Mouse (Mus musculus) adrenal gland, adult 18-20 months (tissue): Measurements from ENCODE around the gene Alg13. TPM values are rescaled to one million over a fixed set of nuclear protein-coding genes. Genes with fewer than 3 reads are reported as not detected.

ENCODE experiments used
- DNase-seq, 2 experiments: peaks; one replicate each; pipeline ENCODE4 v3.0.0; 2021 to 2022; ENCODE audit warnings: low spot score in 2 of 2
- long read RNA-seq, 2 experiments: library from polyadenylated mRNA; stranded (forward); transcript quantifications; one replicate each; pipeline ENCODE4 v2.0.0; 2021
- total RNA-seq, 2 experiments: library from RNA; stranded (reverse); gene quantifications; 1 replicate in 1 of 2; 2 replicates in 1 of 2; pipeline ENCODE4 v1.2.3; 2021

Gene Alg13
- total RNA-seq = 1 to 10 TPM; 8.7 TPM
- long read RNA-seq, experiment 1, full-length matches to known transcripts = 2 of 4 reads
- long read RNA-seq, experiment 1, partial matches to known transcripts = 0 of 4 reads
- long read RNA-seq, experiment 1, other reads (novel, unspliced or antisense) = 2 of 4 reads
- long read RNA-seq, experiment 2, partial matches to known transcripts = 0 of 5 reads
- long read RNA-seq, experiment 2, other reads (novel, unspliced or antisense) = 1 of 5 reads

DNA sequence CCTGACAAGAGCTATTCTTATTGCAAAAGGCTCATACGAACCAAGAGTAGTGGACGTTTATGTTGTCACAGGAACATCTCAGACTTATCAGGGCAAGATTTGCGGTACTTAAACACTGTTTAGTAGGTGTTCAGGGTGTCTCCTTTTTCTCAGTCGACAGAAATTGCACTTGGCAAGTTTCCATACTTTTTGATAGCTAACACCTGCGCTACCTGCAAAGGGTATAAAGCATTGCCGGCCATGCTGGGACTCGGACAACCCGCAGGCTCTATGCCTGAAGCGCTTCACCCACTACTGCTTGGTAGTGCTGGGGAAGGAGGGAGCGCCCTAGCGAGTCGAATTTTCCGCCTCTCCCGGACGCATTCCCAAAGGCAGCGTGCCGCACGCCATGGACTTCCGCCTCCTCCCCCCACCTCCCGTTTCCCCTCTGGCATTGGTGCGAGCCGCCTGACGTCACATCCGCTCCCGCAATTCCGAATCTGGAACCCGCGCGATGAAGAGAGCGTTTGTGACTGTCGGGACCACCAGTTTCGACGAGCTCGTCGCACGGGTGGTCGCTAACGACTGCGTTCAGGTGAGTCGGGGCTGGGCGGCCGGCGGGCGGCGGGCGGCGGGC is at the start of gene Alg13:
Gene Alg13 (plus strand): TSS at position 257 of the 616 bp plus-strand sequence.
- peak; percentile 64 to 67 for DNase-seq

DNA sequence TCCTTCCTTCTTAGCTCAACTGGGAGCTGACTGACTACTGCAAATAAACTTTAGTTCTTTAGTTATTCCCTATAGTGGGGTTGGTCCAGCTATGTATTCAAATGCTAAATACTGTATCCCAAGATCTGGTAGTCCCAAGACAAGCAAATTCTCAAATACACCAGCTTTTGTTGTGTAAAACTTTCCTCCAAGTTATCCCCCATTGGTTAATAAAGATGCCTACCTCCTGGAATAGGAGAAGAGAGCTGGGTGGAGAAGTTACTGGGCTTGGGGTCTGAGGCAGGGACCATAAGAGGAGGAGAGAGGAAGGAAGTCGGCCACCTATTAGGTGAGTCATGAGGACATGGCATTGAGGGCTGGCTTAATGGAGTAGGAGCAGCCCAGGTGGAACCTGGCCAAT is 49.0 kb upstream of the Alg13 start:
- no peak for DNase-seq

DNA sequence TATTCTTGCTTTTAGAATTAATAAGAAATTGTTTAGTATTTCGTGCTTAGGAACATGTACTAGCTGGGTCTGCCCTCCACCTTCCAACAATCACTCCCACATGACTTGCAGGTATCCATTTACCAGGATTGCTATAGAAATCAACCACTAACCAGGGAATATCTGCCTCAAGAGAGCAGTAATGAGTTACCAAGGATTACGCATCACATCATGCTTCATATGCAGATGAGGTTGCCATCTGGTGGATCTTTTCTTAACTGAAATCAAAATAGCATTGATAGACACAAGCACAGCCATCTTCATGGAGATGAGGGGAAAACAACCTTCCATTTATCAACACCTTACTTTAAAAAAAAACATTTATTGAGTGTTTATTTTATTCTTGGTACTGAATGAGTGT is 16.1 kb upstream of the Alg13 start:
- no peak for DNase-seq

GRCm38 (mm10) chrX:144305659-144306058 is 11.9 kb upstream of the Alg13 start:
- DNase-seq = no peak

GRCm38 (mm10) chrX:144314041-144314440 is 3.6 kb upstream of the Alg13 start:
- DNase-seq = no peak

GRCm38 (mm10) chrX:144315028-144315427 is 2.6 kb upstream of the Alg13 start:
- DNase-seq = no peak

DNA sequence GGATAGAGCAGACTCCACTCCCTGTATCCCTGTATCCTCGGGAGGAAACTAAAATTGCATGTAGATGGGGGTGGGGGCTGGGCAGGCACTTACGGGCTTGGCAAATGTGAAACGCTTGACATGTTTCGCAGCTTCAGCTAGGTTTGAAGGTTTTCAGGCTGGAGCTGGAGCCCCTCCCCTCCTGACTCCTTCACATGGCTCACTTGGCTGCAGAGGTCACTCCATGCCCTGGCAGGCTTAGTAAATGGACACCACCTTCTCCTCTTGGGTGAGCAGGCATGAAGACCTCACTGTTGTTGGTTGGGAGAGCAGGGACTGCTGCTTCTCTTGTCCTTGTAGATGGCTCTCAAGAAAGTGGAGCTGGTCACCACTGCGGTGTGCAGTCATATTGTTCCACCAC is 1.6 kb upstream of the Alg13 start:
- no peak for DNase-seq

DNA sequence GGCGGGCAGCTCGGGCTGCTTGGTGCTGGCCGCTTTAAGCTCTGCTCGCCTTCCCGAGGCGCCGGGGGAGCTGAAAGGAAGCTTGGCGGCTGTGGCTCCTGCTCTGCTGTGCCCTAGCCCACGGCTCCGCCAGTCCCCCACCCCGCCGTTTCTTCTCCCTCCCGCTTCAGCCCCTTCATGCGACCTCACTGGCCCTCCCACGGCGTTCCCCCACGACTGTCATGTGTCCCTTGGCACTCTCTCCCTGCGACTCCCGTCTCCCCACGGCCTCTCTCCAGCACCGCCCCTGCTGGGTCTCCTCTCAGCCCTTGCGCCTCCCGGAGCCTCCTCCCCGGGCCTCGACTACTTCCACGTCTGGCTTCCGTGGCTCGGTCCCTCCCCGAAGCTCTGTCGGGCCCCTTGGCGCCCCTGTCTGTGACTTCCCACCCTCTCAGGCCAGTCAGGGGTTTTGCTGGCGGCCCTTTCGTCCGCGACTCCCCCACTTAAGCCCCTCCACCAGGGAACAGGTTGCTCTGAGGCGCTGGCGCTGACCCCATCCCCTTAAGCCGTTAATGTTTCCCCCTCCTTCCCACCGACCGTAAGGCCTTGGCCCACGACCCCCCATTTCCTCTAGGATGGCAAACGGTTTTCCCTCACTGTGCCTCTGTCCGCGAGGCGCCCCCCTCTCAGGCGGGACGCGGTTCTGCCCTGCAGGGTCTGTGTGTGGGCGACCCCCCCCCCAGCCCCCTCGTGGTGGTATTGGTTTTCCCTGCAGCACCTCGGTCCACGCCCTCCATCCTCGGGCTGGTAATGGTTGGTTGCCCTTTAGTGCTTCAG is 768 bp downstream of the Alg13 start:
- peak; percentile 13 to 22 for DNase-seq

DNA sequence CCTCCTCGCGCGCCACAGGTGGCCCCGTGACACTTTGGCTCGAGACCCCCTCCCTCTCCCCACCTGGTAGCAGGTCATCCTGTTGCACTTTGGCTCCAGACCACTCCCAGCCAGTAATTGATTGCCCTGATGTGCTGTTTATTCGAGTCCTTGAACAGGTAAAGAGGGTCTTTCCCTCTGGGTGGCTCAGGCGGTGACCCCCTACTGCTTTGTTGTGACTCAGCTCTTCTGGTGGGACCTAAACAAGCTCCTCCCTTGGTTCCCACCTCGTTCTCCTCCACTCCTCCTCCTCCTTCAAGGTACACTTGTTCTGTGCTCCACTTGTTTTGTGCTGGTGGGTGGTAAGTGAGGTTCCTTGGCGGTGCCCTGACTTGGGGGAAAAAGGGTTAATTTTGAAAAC is 1.8 kb downstream of the Alg13 start:
- no peak for DNase-seq

- no peak for DNase-seq
Observed at GRCm38 (mm10) chrX:144325375-144325774, 7.8 kb downstream of the Alg13 start.

DNA sequence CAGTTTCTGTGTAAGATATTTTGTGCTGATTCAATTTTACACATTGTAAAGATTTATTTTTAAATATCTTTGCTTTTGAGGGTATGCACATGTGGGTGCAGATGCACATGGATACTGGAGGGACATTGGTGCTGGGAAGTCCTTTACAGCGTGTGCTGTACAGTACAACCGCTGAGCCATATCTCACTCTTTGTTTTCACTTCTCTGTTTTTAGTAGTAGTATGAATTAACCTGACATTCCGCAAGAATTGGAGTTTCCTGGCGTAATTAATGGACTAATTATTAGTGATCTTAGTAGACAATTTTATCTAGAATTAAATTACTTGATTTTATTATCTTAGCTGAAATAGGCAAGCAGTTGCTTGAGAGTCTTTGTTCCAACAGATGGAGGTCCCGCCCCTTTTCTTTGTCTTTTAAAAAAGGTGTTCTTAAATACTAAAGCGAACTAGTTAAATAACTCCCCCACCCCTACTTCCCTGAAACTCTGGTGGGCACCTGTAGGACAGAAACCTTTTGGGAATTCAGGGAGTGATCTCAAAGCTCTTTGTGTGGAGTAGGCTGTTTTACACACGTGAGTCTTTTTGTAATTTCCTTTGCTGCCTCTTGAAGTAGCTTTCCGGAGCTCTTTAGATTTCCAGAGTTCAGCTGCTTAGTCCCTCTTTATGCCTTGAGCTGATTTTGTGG is 17.9 kb downstream of the Alg13 start:
- DNase-seq = no peak

DNA sequence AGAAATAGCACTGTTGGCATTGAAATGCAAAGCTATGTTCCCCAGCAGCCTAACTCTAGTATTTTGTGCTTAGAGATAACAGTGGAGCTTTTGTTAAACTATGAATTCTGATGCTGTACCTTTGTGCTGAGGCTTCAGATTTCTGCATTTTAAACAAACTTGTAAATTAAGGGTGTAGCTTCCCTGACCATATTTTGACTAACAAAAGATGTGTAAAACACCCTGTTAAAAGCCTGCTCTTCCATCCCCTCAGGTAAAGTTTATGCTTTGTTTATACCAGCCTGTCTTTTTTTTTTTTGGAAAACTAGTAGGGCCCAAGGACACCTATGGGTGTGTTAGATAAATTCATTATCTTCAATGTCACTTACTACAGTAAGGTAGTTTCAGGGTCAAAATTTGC is 20.3 kb downstream of the Alg13 start:
- DNase-seq = no peak

DNA sequence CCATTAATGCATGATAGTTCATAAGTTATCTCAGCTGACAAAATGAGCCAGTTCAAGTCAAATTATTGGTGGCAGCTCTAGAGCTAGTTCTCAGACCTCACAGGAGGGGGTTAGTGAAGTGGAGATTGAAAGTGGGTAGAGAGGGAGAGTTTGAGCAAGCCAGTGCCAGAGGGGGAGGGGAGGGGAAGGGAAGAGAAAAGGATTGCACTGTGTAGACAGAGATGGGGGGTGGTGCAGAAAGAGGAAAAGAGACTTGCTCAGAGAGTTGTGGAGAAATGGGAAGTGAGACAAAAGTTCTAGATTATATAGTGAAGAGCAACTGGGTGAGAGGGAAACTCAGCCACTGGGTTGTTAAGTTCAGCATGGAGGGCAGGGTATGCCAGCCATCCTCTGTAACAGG is 20.8 kb downstream of the Alg13 start:
- no peak for DNase-seq

GRCm38 (mm10) chrX:144374196-144374595 is 56.6 kb downstream of the Alg13 start:
- no peak for DNase-seq

GRCm38 (mm10) chrX:144403526-144403925 is 85.9 kb downstream of the Alg13 start:
- peak; percentile 31 to 43 for DNase-seq

GRCm38 (mm10) chrX:144408036-144408435 is 90.4 kb downstream of the Alg13 start:
- DNase-seq = no peak

DNA sequence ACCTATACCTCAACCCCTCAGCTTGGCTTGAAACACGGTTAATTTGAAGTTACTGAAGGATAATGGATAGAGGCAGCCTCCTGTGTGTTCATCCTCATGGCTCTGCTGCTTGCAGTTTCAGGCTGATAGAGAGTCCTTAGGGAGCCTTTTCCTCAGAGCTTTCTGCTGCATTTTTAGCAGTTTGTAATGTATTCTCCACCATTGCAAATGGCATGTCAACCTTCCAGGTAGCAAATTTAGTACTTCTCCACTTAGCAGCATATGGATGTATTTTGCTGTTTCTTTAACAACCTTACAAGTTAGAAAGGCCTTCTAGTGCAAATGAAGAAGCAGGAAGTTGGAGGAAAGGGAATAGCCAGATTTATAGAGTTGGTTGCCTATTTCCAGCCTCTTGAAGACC is 102.7 kb downstream of the Alg13 start:
- no peak for DNase-seq

DNA sequence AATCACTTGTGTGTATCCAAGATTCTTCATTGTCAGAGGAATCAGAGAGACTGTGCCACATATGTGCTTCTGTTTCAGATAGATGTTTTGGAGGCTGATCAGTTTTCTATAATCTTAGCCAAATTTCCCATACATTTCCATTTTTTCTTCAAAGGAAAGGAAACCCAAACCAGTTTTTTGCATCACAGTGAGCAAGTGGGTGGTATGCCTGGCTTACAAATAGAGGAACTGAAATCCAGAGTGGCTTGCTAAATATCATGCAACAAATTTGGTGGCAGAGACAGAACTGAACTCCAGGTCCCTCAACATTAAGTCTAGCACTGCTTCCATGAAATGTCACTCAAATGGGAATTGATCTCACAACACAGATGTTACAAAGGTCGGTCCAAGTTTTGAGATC is 103.5 kb downstream of the Alg13 start:
- DNase-seq = no peak

DNA sequence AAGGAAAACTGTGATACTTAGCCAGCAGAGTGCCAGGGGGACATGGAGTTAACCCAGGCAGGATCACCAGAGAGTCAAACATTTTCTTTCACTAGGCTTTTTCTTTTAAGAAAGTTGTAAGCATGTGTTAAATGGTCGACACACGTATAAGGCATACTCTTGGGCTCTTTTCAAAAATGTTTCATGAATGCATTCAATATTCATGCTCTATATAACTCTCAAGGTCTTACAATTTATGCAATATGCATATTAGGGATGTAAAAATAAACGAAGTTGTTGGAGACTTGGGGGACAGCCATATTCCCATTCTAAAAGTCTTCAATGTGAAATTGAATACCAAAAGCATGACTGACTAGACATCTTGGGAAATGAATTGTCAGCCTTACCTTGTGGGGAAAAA is 106.2 kb downstream of the Alg13 start:
- no peak for DNase-seq
